Mouse (Mus musculus) thymus, adult 2 months (tissue): ENCODE results near the gene Trak1. TPM values are rescaled to one million over a fixed set of nuclear protein-coding genes. Genes with fewer than 3 reads are reported as not detected.
A peak's percentile ranks its signal among the peaks of the same experiment; 100 is the strongest.
"Not testable (repeated sequence)": the region's sequence is repeated elsewhere in the genome, so short reads cannot be mapped to it uniquely, and the experiment has no call there.

Source experiments
- DNase-seq: peaks from one replicate; pipeline ENCODE4 v3.0.0; 2021
- H3K27ac ChIP-seq: fragments of 200-500 bp; 2 replicates; pipeline ENCODE4 v1.5.1; 2012; ENCODE audit warnings: low read length, control low read depth; ENCODE audit not compliant: control insufficient read depth, insufficient read depth
- H3K27me3 ChIP-seq: fragments of 200-500 bp; 2 replicates; pipeline ENCODE4 v1.6.1; 2012; ENCODE audit warnings: mild to moderate bottlenecking, low read length, moderate library complexity, mixed read lengths; ENCODE audit not compliant: control insufficient read depth, insufficient read depth
- H3K36me3 ChIP-seq: fragments of 200-500 bp; 2 replicates; pipeline ENCODE4 v1.6.1; 2012; ENCODE audit warnings: mild to moderate bottlenecking, low read length, moderate library complexity; ENCODE audit not compliant: control insufficient read depth, insufficient read depth
- H3K4me1 ChIP-seq: fragments of 200-500 bp; replicated peaks from 2 replicates; pipeline ENCODE4 v1.6.1; 2012; ENCODE audit warnings: low read length; ENCODE audit not compliant: control insufficient read depth, insufficient read depth
- H3K4me3 ChIP-seq: fragments of 200-500 bp; 2 replicates; pipeline ENCODE4 v1.5.1; 2012; ENCODE audit warnings: mild to moderate bottlenecking, low read length, control low read depth, moderate library complexity; ENCODE audit not compliant: control insufficient read depth, insufficient read depth
- CTCF ChIP-seq: fragments of 200-500 bp; IDR thresholded peaks from 2 replicates; pipeline ENCODE4 v1.5.1; 2012; ENCODE audit warnings: mild to moderate bottlenecking, control low read depth, low read length, moderate library complexity, borderline replicate concordance; ENCODE audit not compliant: control insufficient read depth, poor library complexity, insufficient read depth; ENCODE audit errors: extremely low read depth
- POLR2A ChIP-seq: fragments of 200-500 bp; IDR thresholded peaks from 2 replicates; pipeline ENCODE4 v1.6.1; 2012; ENCODE audit warnings: mild to moderate bottlenecking, low read length, control low read depth, moderate library complexity; ENCODE audit not compliant: control insufficient read depth, poor library complexity, insufficient read depth; ENCODE audit errors: extremely low read depth
- WGBS: fragments of 180-500 bp; shearing (Covaris S2); methylation state at CpG from one replicate; pipeline ENCODE4 v1.1.7; 2018; 5-methylcytosine and 5-hydroxymethylcytosine counted together
- polyA plus RNA-seq: library from polyadenylated mRNA; depleted of rRNA; stranded (reverse); fragments of >200 nt; gene quantifications from 2 replicates; pipeline ENCODE4 v1.2.3, GENCODE M21; 2012

Gene Trak1
- polyA plus RNA-seq, 1 experiment: 96.5 TPM

DNA sequence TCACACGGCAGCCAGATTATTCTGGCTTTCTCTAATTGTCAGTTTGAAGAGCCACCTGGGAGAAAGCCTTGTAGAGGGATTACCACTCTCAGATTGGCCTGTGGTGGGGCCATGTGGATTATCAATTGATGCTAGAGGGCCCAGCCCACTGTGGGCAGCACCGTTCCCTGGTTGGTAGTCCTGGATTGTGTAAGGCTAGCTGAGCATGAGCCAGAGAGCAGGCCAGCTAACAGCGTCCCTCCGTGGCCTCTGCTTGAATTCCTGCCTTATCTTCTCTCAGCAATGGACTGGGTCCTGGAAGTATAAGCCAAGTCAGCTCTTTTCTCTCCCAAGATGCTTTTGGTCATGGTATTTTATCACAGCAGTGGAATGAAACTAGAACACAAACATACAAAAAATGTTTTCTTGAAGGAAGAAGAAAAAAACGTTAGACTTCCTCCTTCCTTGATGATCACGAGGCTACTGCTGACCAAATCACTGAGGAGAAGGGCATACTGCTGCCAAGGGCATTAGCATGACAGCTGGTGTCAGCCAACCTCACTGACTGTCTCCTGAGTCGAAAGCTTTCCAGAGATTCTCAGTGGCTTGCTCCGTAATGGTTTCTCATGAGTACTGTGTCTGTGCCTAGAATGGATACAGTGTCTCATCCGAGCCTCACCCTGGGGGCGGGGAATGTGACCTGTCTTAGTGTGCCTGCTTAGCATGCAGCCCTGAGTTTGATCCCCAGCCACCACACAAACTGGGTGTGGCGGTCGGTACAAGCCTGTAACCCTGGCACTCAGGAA is 19.5 kb downstream of the Trak1 start:
- H3K4me3 ChIP-seq: no peak overlapping the region
- H3K36me3 ChIP-seq: no peaks in the 10 kb centered on the region; the same call in 1 of the 2 replicates
- 64% methylated on average over 12 of the region's 12 CpGs for WGBS
- no peak for DNase-seq
- no peaks in the 10 kb centered on the region for H3K27me3 ChIP-seq
- TF ChIP-seq POLR2A (no peak), CTCF (no peak)
- H3K4me1 ChIP-seq: peaks cover 39% of the 10 kb centered on the region
- 0 out of 2 replicates have a peak overlapping the region, but pooled peaks have one; percentile 3 for H3K27ac ChIP-seq

DNA sequence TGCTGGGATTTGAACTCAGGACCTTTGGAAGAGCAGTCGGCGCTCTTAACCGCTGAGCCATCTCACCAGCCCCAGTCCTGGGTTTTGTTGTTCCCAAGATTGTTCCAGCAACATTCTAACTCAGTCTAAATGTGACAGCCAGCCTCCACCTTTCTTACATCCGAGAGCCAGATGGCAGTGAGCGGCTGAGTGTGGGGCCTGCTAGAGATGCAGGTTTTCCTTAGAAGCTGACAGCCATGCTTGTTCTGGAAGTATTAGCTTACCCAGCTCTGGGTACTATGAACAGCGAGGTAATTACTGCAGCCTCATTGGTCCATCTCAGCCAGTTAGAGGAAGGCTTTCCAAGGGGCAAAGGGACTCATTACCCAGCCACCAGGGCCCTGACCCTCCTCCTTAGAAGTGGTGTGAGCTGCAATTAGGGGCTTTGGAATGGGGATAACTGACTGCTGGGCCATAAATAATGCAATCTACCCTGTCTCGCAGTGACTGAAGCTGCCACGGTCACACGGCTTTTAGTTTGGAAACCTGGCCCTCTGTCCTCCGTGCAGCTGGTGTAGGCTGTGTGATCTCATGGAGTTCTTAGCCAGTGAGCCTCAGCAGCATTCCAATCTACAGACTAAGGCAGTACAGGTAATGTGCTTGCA is 22.1 kb downstream of the Trak1 start:
- Histone ChIP-seq H3K4me1 (peaks cover 20% of the 10 kb centered on the region), H3K27ac (no peak overlapping the region)

DNA sequence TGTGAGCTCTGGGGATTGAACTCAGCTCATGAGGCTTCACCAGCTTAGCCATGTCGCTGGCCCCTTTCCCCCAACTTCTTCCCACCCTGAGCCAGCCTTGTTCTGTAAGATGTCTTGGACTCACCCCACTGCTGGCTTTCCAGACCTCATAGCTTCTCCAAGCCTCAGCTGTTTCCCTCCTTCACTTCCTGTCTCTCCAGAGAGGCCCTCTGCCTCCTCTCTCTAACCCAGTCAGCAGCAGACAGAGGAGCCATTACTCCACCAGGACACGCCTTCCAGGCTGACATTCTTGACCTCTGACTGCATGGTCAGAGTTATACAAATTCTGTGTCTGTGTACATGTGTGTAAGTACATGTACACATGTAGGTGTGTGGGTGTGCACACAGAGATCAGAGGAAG is 23.1 kb downstream of the Trak1 start:
- Histone ChIP-seq H3K27ac (no peak overlapping the region), H3K4me3 (no peak overlapping the region), H3K4me1 (peaks cover 17% of the 10 kb centered on the region), H3K36me3 (no peaks in the 10 kb centered on the region; the same call in 1 of the 2 replicates), H3K27me3 (no peaks in the 10 kb centered on the region)
- TF ChIP-seq POLR2A: no peak
- TF ChIP-seq CTCF: no peak
- no peak for DNase-seq
- 66% methylated on average over 2 of the region's 2 CpGs for WGBS

More for the DNA sequence above, 22.1 kb downstream of the Trak1 start:
- no peak overlapping the region for H3K4me3 ChIP-seq
- no peak for DNase-seq
- no peaks in the 10 kb centered on the region for H3K27me3 ChIP-seq
- TF ChIP-seq CTCF: no peak
- no peak for TF ChIP-seq POLR2A
- WGBS: 95% methylated on average over 10 of the region's 10 CpGs
- H3K36me3 ChIP-seq: no peaks in the 10 kb centered on the region; the same call in 1 of the 2 replicates

GRCm38 (mm10) chr9:121321118-121321517 is 23.8 kb downstream of the Trak1 start:
- H3K36me3 ChIP-seq: no peaks in the 10 kb centered on the region; the same call in 1 of the 2 replicates
- H3K27me3 ChIP-seq: no peaks in the 10 kb centered on the region
- peaks cover 12% of the 10 kb centered on the region for H3K4me1 ChIP-seq
- no peak overlapping the region for H3K27ac ChIP-seq
- H3K4me3 ChIP-seq: no peak overlapping the region
- TF ChIP-seq CTCF (no peak), POLR2A (no peak)
- 98% methylated on average over 2 of the region's 2 CpGs for WGBS
- DNase-seq: no peak

- no peak overlapping the region for H3K4me3 ChIP-seq
- H3K4me1 ChIP-seq: peaks cover 5% of the 10 kb centered on the region
- DNase-seq: no peak
- TF ChIP-seq CTCF (no peak), POLR2A (no peak)
- no peak overlapping the region for H3K27ac ChIP-seq
- H3K27me3 ChIP-seq: no peaks in the 10 kb centered on the region
- WGBS: 97% methylated on average over 14 of the region's 14 CpGs
- H3K36me3 ChIP-seq: no peaks in the 10 kb centered on the region; the same call in 1 of the 2 replicates
Observed at GRCm38 (mm10) chr9:121322034-121322433, 24.7 kb downstream of the Trak1 start.

GRCm38 (mm10) chr9:121328342-121328741 is 31.0 kb downstream of the Trak1 start:
- not testable (repeated sequence) for H3K4me3 ChIP-seq, DNase-seq, H3K36me3 ChIP-seq, H3K27ac ChIP-seq, H3K27me3 ChIP-seq
- H3K4me1 ChIP-seq: peaks cover 34% of the 10 kb centered on the region
- WGBS: 96% methylated on average over 17 of the region's 21 CpGs
